Mouse (Mus musculus): ENCODE measurements around the gene Sp6. TPM values are rescaled to one million over a fixed set of nuclear protein-coding genes. Genes with fewer than 3 reads are reported as not detected.
A peak's percentile ranks its signal among the peaks of the same experiment; 100 is the strongest.

Gene Sp6
- polyA plus RNA-seq, 1 experiment from 2014 or later = 0.59 TPM

DNA sequence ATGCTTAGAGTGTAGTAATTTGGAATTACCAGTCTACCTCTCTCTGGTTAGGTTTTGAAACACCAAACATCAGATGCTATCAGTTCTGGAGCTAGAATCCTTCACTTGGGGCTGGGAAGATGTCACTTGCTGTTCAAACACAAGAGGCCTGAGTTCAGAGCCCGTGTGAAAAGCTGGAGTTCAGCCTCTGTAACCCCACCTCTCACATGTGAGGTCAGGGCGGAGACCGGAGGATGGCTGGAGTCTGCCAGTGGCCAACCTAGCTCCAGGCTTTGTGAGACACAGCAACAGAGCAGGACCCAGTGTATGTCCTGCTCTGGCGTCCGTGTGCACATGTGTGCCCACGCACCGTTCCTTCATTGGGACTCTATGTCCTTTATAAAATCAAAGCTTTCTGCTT, 33.9 kb upstream of the Sp6 start:
- Histone ChIP-seq H3K9ac (ENCODE audit: low read length) (no peak overlapping the region), H3K27me3 (ENCODE audit: control insufficient read depth, insufficient read depth, low read depth, low read length) (no peaks in the 10 kb centered on the region), H3K9me3 (ENCODE audit: control insufficient read depth, low read length) (no peaks in the 10 kb centered on the region), H3K27ac (ENCODE audit: low read length) (no peak overlapping the region), H3K4me3 (ENCODE audit: low read length) (no peak overlapping the region), H3K4me1 (replicated peaks; ENCODE audit: control insufficient read depth, insufficient read depth, low read length) (peaks cover 20% of the 10 kb centered on the region), H3K4me2 (ENCODE audit: low read depth, low read length) (no peak overlapping the region), H3K36me3 (ENCODE audit: control insufficient read depth, insufficient read depth, low read length) (no peaks in the 10 kb centered on the region)
- 77% methylated on average over 7 of the region's 7 CpGs for WGBS
- ATAC-seq (ENCODE audit: low read depth) = no peak

DNA sequence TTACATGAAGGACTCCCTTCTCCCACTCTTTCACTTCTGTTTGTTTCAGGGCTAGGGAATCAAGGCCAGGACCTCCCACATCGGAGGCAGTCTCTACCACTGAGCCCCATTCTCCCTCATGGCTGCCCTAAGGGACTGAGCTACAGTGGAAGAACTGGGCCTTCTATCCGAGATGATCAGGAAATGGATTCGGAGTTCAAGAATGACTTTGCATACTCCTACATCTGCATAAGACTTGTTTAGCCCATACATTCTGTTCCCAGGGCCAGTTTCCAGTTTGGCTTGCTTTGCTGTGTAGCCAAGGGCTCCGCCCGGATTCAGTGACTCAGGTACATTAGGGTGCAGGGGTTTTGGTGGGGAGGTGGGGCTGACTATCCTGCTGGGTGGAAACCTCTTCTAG, 33.2 kb upstream of the Sp6 start:
- Histone ChIP-seq H3K4me2 (ENCODE audit: low read depth, low read length) (no peak overlapping the region), H3K27me3 (ENCODE audit: control insufficient read depth, insufficient read depth, low read depth, low read length) (no peaks in the 10 kb centered on the region), H3K36me3 (ENCODE audit: control insufficient read depth, insufficient read depth, low read length) (no peaks in the 10 kb centered on the region), H3K9ac (ENCODE audit: low read length) (no peak overlapping the region), H3K9me3 (ENCODE audit: control insufficient read depth, low read length) (no peaks in the 10 kb centered on the region), H3K27ac (ENCODE audit: low read length) (no peak overlapping the region), H3K4me1 (replicated peaks; ENCODE audit: control insufficient read depth, insufficient read depth, low read length) (peaks cover 20% of the 10 kb centered on the region), H3K4me3 (ENCODE audit: low read length) (no peak overlapping the region)
- WGBS = 68% methylated on average over 5 of the region's 5 CpGs
- no peak for ATAC-seq (ENCODE audit: low read depth)

DNA sequence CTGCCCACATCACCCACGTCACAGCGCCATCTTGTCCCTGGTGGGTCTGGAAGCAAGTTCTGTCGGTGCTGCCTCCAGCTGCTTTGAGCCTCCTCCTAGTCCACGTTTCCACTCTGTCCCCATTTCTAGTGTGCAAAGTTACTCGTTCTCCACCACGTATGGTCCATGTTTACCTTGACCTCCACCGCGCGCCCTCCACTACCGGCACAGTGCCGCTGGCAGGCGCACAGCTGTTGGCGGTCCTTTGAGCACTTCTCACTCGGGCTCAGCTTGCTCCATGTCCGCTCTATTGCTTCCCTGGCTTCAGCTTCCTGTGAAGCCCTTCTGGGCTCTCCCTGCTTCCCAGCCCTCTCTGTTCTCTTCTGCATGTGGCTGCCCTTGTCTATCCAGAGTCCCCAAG, 31.7 kb upstream of the Sp6 start:
- 39% methylated on average over 15 of the region's 15 CpGs for WGBS
- H3K4me3 ChIP-seq (ENCODE audit: low read length) = no peak overlapping the region
- no peak for ATAC-seq (ENCODE audit: low read depth)
- H3K9ac ChIP-seq (ENCODE audit: low read length) = no peak overlapping the region
- H3K9me3 ChIP-seq (ENCODE audit: control insufficient read depth, low read length) = no peaks in the 10 kb centered on the region
- no peaks in the 10 kb centered on the region for H3K36me3 ChIP-seq (ENCODE audit: control insufficient read depth, insufficient read depth, low read length)
- no peak overlapping the region for H3K27ac ChIP-seq (ENCODE audit: low read length)
- no peak overlapping the region for H3K4me2 ChIP-seq (ENCODE audit: low read depth, low read length)
- peaks cover 9% of the 10 kb centered on the region for H3K4me1 ChIP-seq (replicated peaks; ENCODE audit: control insufficient read depth, insufficient read depth, low read length)
- H3K27me3 ChIP-seq (ENCODE audit: control insufficient read depth, insufficient read depth, low read depth, low read length) = no peaks in the 10 kb centered on the region

DNA sequence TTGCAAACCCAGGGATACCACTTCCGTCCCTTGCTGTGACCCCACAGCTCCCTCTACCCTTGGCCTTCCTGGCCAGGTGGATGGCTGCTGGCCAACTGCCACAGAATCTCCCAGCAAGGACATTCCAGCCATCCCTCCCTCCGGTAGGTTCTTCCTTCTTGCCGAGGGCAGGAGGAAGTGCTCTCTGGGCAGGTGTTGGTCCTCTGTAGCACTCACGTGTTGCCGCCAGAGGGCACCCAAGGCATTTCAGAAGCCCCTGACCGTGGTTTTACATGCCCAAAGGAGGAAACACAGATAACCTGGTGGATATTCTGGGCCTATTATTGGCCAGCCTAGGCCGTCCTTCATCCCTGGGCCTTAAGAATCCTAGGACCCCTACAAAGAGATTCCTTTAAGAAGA, 30.8 kb upstream of the Sp6 start:
- Histone ChIP-seq H3K4me2 (ENCODE audit: low read depth, low read length) (no peak overlapping the region), H3K9me3 (ENCODE audit: control insufficient read depth, low read length) (no peaks in the 10 kb centered on the region), H3K4me3 (ENCODE audit: low read length) (no peak overlapping the region), H3K27me3 (ENCODE audit: control insufficient read depth, insufficient read depth, low read depth, low read length) (no peaks in the 10 kb centered on the region; the same call in 1 of the 2 replicates), H3K9ac (ENCODE audit: low read length) (no peak overlapping the region), H3K27ac (ENCODE audit: low read length) (no peak overlapping the region), H3K4me1 (replicated peaks; ENCODE audit: control insufficient read depth, insufficient read depth, low read length) (peaks cover 8% of the 10 kb centered on the region), H3K36me3 (ENCODE audit: control insufficient read depth, insufficient read depth, low read length) (no peaks in the 10 kb centered on the region)
- 3% methylated on average over 7 of the region's 7 CpGs for WGBS
- ATAC-seq (ENCODE audit: low read depth) = no peak

DNA sequence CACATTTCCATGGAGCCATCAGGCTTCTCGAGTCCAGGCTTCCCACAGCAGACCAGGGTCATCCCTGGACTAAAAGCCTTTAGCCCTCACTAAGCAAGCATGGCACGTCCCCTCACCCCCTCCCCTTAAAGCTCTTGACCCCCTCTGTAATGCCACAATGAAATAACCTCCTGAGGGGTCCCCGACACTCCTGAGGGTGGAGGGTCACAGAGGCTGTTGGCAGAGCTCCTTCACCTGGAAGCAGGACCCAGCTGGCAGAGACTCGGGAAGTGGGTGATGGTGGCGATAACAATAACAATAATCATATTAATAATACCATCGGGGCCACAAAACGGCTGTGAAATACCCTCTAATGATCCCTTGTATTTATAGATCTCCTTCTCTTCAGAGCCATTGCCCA, 30.3 kb upstream of the Sp6 start, which contains the start of gene Sp2:
Sp2 (minus strand) TSS at position 101 of the 400 bp plus-strand sequence.
- 62% methylated on average over 7 of the region's 7 CpGs for WGBS
- no peaks in the 10 kb centered on the region for H3K36me3 ChIP-seq (ENCODE audit: control insufficient read depth, insufficient read depth, low read length)
- peaks cover 13% of the 10 kb centered on the region for H3K4me1 ChIP-seq (replicated peaks; ENCODE audit: control insufficient read depth, insufficient read depth, low read length)
- H3K9me3 ChIP-seq (ENCODE audit: control insufficient read depth, low read length) = no peaks in the 10 kb centered on the region
- H3K27me3 ChIP-seq (ENCODE audit: control insufficient read depth, insufficient read depth, low read depth, low read length) = no peaks in the 10 kb centered on the region; the same call in 1 of the 2 replicates
- H3K9ac ChIP-seq (ENCODE audit: low read length) = no peak within 1 kb of the TSS
- H3K27ac ChIP-seq (ENCODE audit: low read length) = no peak within 1 kb of the TSS
- H3K4me3 ChIP-seq (ENCODE audit: low read length) = no peak within 1 kb of the TSS
- ATAC-seq (ENCODE audit: low read depth) = no peak
- H3K4me2 ChIP-seq (ENCODE audit: low read depth, low read length) = no peak within 1 kb of the TSS

DNA sequence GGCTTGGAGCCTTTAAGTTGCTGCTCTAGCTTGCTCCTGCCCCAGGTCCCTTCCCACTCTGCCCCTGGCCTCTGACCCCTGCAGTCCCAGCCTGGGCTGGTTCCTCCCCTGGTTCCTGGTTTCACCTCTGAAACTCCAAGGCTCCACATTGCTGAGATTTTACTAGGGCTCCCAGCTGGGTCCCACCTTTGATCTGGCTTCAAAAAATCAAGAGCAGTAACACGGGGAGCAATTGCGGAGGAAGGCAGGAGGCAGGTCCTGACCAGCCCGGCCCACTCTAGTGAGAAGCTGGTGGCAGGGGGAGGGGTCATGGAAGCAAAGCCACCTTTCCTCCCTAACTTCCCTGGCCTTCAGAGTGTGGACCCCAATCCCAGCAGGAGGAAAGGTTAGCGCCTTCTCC, 28.3 kb upstream of the Sp6 start:
- Histone ChIP-seq H3K27me3 (ENCODE audit: control insufficient read depth, insufficient read depth, low read depth, low read length) (no peaks in the 10 kb centered on the region; the same call in 1 of the 2 replicates), H3K4me2 (ENCODE audit: low read depth, low read length) (no peak overlapping the region), H3K36me3 (ENCODE audit: control insufficient read depth, insufficient read depth, low read length) (no peaks in the 10 kb centered on the region), H3K27ac (ENCODE audit: low read length) (no peak overlapping the region), H3K9me3 (ENCODE audit: control insufficient read depth, low read length) (no peaks in the 10 kb centered on the region), H3K4me1 (replicated peaks; ENCODE audit: control insufficient read depth, insufficient read depth, low read length) (peaks cover 11% of the 10 kb centered on the region), H3K4me3 (ENCODE audit: low read length) (no peak overlapping the region), H3K9ac (ENCODE audit: low read length) (no peak overlapping the region)
- 36% methylated on average over 4 of the region's 4 CpGs for WGBS
- no peak for ATAC-seq (ENCODE audit: low read depth)

DNA sequence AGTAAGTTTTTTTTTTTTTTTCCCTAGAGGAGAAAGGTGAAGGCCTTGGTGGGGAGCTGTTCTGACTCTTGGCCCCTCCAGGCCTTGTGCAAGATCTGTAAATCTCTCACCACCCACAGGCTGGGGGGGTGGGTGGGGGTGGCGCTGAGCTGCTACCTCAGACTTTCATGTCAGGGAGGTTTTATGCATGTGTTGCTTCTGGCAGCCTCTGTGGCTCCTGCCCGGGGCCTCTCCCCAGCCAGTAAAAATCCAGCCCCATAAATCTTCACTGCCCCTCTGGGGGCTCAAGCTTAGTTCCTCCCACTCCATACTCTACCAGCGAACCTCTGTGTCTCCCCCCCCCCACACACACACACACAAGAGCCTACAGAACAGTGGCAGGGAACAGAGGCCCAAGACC, 26.7 kb upstream of the Sp6 start:
- Histone ChIP-seq H3K4me1 (replicated peaks; ENCODE audit: control insufficient read depth, insufficient read depth, low read length) (peaks cover 11% of the 10 kb centered on the region), H3K4me2 (ENCODE audit: low read depth, low read length) (no peak overlapping the region), H3K9me3 (ENCODE audit: control insufficient read depth, low read length) (no peaks in the 10 kb centered on the region), H3K27me3 (ENCODE audit: control insufficient read depth, insufficient read depth, low read depth, low read length) (no peaks in the 10 kb centered on the region; the same call in 1 of the 2 replicates), H3K9ac (ENCODE audit: low read length) (no peak overlapping the region), H3K27ac (ENCODE audit: low read length) (no peak overlapping the region), H3K36me3 (ENCODE audit: control insufficient read depth, insufficient read depth, low read length) (no peaks in the 10 kb centered on the region), H3K4me3 (ENCODE audit: low read length) (no peak overlapping the region)
- ATAC-seq (ENCODE audit: low read depth) = no peak
- WGBS = 27% methylated on average over 3 of the region's 3 CpGs

DNA sequence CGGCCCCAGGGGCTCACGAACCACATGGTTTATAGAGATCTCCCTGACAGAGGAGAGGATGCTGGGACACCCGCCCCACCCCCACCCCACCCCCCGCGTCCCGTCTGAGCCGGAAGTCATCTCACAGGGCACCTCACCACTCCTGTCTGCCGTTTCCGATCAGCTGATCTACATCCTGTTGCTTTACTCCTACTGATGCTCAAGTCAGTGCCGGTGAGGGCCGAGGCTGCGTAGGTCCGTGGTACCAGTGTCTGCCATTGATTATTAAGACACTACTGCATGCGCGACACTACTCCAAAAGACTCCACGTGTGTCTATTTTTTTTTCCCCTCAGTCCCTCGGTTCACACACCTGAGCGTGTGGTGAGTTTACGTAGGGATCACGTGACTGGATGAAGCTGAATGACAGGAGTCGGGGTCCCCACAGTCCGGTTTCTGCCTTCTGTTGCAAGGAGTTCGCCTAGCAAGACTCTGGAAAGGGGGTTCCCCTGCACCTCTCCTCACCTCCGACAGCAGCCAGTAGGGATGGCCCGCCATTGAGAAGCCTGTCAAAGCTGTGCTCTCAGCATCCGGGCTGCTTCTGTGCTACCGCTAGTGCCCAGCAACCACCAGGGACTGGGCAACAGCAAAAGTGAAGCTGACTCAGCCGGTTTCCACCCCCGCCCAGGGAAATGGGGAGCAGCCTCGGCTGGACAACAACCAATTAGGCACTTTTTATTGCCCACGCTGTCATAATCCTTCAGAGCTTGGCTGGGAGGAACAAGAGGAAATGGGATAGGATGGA, 25.1 kb upstream of the Sp6 start:
- Histone ChIP-seq H3K36me3 (ENCODE audit: control insufficient read depth, insufficient read depth, low read length) (no peaks in the 10 kb centered on the region), H3K27me3 (ENCODE audit: control insufficient read depth, insufficient read depth, low read depth, low read length) (no peaks in the 10 kb centered on the region; the same call in 1 of the 2 replicates), H3K4me3 (ENCODE audit: low read length) (peak overlapping the region; percentile 27), H3K4me2 (ENCODE audit: low read depth, low read length) (peak overlapping the region; percentile 58), H3K9me3 (ENCODE audit: control insufficient read depth, low read length) (no peaks in the 10 kb centered on the region), H3K9ac (ENCODE audit: low read length) (0 out of 2 replicates have a peak overlapping the region, but pooled peaks have one; percentile 4), H3K27ac (ENCODE audit: low read length) (no peak overlapping the region), H3K4me1 (replicated peaks; ENCODE audit: control insufficient read depth, insufficient read depth, low read length) (peaks cover 19% of the 10 kb centered on the region)
- ATAC-seq (ENCODE audit: low read depth) = peak; percentile 29
- 5% methylated on average over 31 of the region's 31 CpGs for WGBS

DNA sequence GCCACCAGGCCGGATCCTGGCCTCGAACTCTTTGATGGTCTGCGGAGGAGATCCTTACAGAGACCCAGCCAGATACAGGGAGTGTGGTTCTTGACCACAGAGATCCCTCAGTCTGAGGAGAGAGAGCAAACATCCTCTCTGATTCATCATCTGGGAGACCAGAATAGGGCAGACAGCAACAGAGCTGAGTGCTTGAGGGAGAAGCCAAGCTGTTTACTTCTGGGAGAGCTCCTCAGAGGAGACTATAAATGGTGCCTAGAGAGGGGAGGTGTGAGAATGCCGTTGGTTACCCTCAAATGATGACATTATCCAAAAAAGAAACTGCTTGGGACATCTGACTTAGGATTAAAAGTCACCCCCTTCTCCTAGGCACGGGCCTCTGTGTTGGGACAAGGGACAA, 21.7 kb upstream of the Sp6 start:
- H3K4me3 ChIP-seq (ENCODE audit: low read length) = no peak overlapping the region
- no peak overlapping the region for H3K27ac ChIP-seq (ENCODE audit: low read length)
- H3K4me1 ChIP-seq (replicated peaks; ENCODE audit: control insufficient read depth, insufficient read depth, low read length) = peaks cover 29% of the 10 kb centered on the region
- no peak overlapping the region for H3K9ac ChIP-seq (ENCODE audit: low read length)
- no peak for ATAC-seq (ENCODE audit: low read depth)
- no peaks in the 10 kb centered on the region for H3K36me3 ChIP-seq (ENCODE audit: control insufficient read depth, insufficient read depth, low read length)
- 56% methylated on average over 5 of the region's 5 CpGs for WGBS
- no peaks in the 10 kb centered on the region; the same call in 1 of the 2 replicates for H3K27me3 ChIP-seq (ENCODE audit: control insufficient read depth, insufficient read depth, low read depth, low read length)
- no peak overlapping the region for H3K4me2 ChIP-seq (ENCODE audit: low read depth, low read length)
- H3K9me3 ChIP-seq (ENCODE audit: control insufficient read depth, low read length) = no peaks in the 10 kb centered on the region

All from lung, embryonic 16.5 days (tissue).